Mouse (Mus musculus) bone marrow, adult 2 months (tissue): ENCODE results near the gene Srm.

ENCODE experiments used
- CTCF ChIP-seq: fragments of 200-500 bp; IDR thresholded peaks from 2 replicates; pipeline ENCODE4 v1.5.1; 2011; ENCODE audit warnings: low read length, control low read depth; ENCODE audit not compliant: control insufficient read depth, insufficient read depth
- POLR2A ChIP-seq: fragments of 200-500 bp; IDR thresholded peaks from 2 replicates; pipeline ENCODE4 v1.6.1; 2011; ENCODE audit warnings: low read depth, mild to moderate bottlenecking, control low read depth, low read length, borderline replicate concordance; ENCODE audit not compliant: control insufficient read depth

GRCm38 (mm10) chr4:148627246-148627645 is 35.9 kb downstream of the Srm start:
- TF ChIP-seq POLR2A: no peak
- TF ChIP-seq CTCF: no peak
